Mouse (Mus musculus) heart, embryonic 13.5 days (tissue): ENCODE data around the gene Nudt8. TPM values are rescaled to one million over a fixed set of nuclear protein-coding genes. Genes with fewer than 3 reads are reported as not detected.
"Not testable (repeated sequence)": the region's sequence is repeated elsewhere in the genome, so short reads cannot be mapped to it uniquely, and the experiment has no call there.

Source experiments
- ATAC-seq: fragments of 200-750 bp; cut with Nextera tagmentation; 2 replicates; pipeline ENCODE4 v1.8.0; 2017; ENCODE audit warnings: moderate TSS enrichment; ENCODE audit not compliant: insufficient number of reproducible peaks, low FRiP score, low TSS enrichment; ENCODE audit errors: extremely low read depth
- H3K27ac ChIP-seq: fragments of 300-500 bp; sonication (generic); replicated peaks from 2 replicates; pipeline ENCODE4 v1.5.1; 2015; ENCODE audit warnings: moderate library complexity, mild to moderate bottlenecking, inconsistent platforms
- H3K27me3 ChIP-seq: fragments of 300-500 bp; sonication (generic); replicated peaks from 2 replicates; pipeline ENCODE4 v1.6.1; 2015; ENCODE audit warnings: mild to moderate bottlenecking, inconsistent platforms
- H3K36me3 ChIP-seq: fragments of 300-500 bp; sonication (generic); 2 replicates; pipeline ENCODE4 v1.6.1; 2015; ENCODE audit warnings: mild to moderate bottlenecking, inconsistent platforms
- H3K4me1 ChIP-seq: fragments of 300-500 bp; sonication (generic); 2 replicates; pipeline ENCODE4 v1.6.1; 2015; ENCODE audit warnings: inconsistent platforms
- H3K4me2 ChIP-seq: fragments of 300-500 bp; sonication (generic); 2 replicates; pipeline ENCODE4 v1.6.1; 2015; ENCODE audit warnings: inconsistent platforms, mild to moderate bottlenecking, moderate library complexity
- H3K4me3 ChIP-seq: fragments of 300-500 bp; sonication (generic); 2 replicates; pipeline ENCODE4 v1.5.1; 2015; ENCODE audit warnings: moderate library complexity, mild to moderate bottlenecking, inconsistent platforms
- H3K9ac ChIP-seq: fragments of 300-500 bp; sonication (generic); 2 replicates; pipeline ENCODE4 v1.6.1; 2015; ENCODE audit warnings: inconsistent platforms, mild to moderate bottlenecking, moderate library complexity
- H3K9me3 ChIP-seq: fragments of 300-500 bp; sonication (generic); 2 replicates; pipeline ENCODE4 v1.6.1; 2016; ENCODE audit warnings: inconsistent platforms
- WGBS: fragments of 180-500 bp; shearing (Covaris S2); methylation state at CpG from one replicate; pipeline ENCODE4 v1.1.7; 2015; ENCODE audit warnings: mixed read lengths; 5-methylcytosine and 5-hydroxymethylcytosine counted together
- polyA plus RNA-seq: library from polyadenylated mRNA; unstranded; fragments of >200 nt; fragmentation: Nextera tagmentation; extraction: Ambion mirVana; gene quantifications from 2 replicates; pipeline ENCODE4 v1.2.1, GENCODE M21; 2015

The Nudt8 gene
- 51.7 and 60.0 TPM in 2 replicates for polyA plus RNA-seq

- Histone ChIP-seq H3K27ac (peak within 1 kb of the TSS; percentile 98), H3K4me1 (peaks cover 52% of the 10 kb centered on the region), H3K4me2 (peak within 1 kb of the TSS; percentile 93), H3K9ac (peak within 1 kb of the TSS; percentile 95), H3K27me3 (0 out of 2 replicates have a peak, but pooled peaks cover 4% of the 10 kb centered on the region), H3K4me3 (peak within 1 kb of the TSS; percentile 77), H3K9me3 (no peaks in the 10 kb centered on the region), H3K36me3 (peaks cover 11% of the 10 kb centered on the region)
- WGBS, result under 1% methylated on average over 64 of the region's 64 CpGs
- peak; percentile 85 for ATAC-seq
These were observed at the start of gene Nudt8, which contains the start of gene Gm49405 for GRCm38 (mm10) chr19:4000119-4000900. Gene Nudt8 (plus strand): TSS chr19:4000580. Gene Gm49405 (plus strand): TSS chr19:4000626.

GRCm38 (mm10) chr19:3951461-3951860 is 48.9 kb upstream of the Nudt8 start:
- no peak for ATAC-seq
- no peaks in the 10 kb centered on the region for H3K36me3 ChIP-seq
- 0 out of 2 replicates have a peak, but pooled peaks cover 3% of the 10 kb centered on the region for H3K9me3 ChIP-seq
- H3K27me3 ChIP-seq, result peaks cover 6% of the 10 kb centered on the region; the same call in 1 of the 2 replicates
- no peak overlapping the region for H3K4me2 ChIP-seq
- H3K9ac ChIP-seq, result no peak overlapping the region
- no peak overlapping the region for H3K27ac ChIP-seq
- H3K4me3 ChIP-seq, result no peak overlapping the region
- peaks cover 7% of the 10 kb centered on the region for H3K4me1 ChIP-seq

- peaks cover 5% of the 10 kb centered on the region; the same call in 1 of the 2 replicates for H3K4me1 ChIP-seq
- no peaks in the 10 kb centered on the region for H3K36me3 ChIP-seq
- H3K27me3 ChIP-seq, result peaks cover 6% of the 10 kb centered on the region; the same call in 1 of the 2 replicates
- no peak overlapping the region for H3K9ac ChIP-seq
- H3K9me3 ChIP-seq, result 0 out of 2 replicates have a peak, but pooled peaks cover 3% of the 10 kb centered on the region
- H3K27ac ChIP-seq, result no peak overlapping the region
- 14% methylated on average over 1 of the region's 1 CpGs for WGBS
- H3K4me3 ChIP-seq, result no peak overlapping the region
- H3K4me2 ChIP-seq, result no peak overlapping the region
- no peak for ATAC-seq
These were observed 48.3 kb upstream of the Nudt8 start for GRCm38 (mm10) chr19:3952099-3952498.

- peaks cover 5% of the 10 kb centered on the region; the same call in 1 of the 2 replicates for H3K4me1 ChIP-seq
- H3K27ac ChIP-seq, result no peak overlapping the region
- no peak overlapping the region for H3K4me2 ChIP-seq
- H3K9me3 ChIP-seq, result 0 out of 2 replicates have a peak, but pooled peaks cover 3% of the 10 kb centered on the region
- no peaks in the 10 kb centered on the region for H3K36me3 ChIP-seq
- WGBS, result 73% methylated on average over 3 of the region's 3 CpGs
- no peak overlapping the region for H3K4me3 ChIP-seq
- no peak for ATAC-seq
- H3K27me3 ChIP-seq, result peaks cover 6% of the 10 kb centered on the region; the same call in 1 of the 2 replicates
- no peak overlapping the region for H3K9ac ChIP-seq
These were observed 45.3 kb upstream of the Nudt8 start for GRCm38 (mm10) chr19:3955033-3955432.

GRCm38 (mm10) chr19:3955804-3956203 is 44.6 kb upstream of the Nudt8 start:
- no peak for ATAC-seq
- no peak overlapping the region for H3K4me2 ChIP-seq
- H3K4me3 ChIP-seq, result no peak overlapping the region
- H3K36me3 ChIP-seq, result no peaks in the 10 kb centered on the region
- H3K9me3 ChIP-seq, result 0 out of 2 replicates have a peak, but pooled peaks cover 2% of the 10 kb centered on the region
- H3K27ac ChIP-seq, result no peak overlapping the region
- 19% methylated on average over 4 of the region's 4 CpGs for WGBS
- peaks cover 5% of the 10 kb centered on the region; the same call in 1 of the 2 replicates for H3K4me1 ChIP-seq
- H3K27me3 ChIP-seq, result peaks cover 6% of the 10 kb centered on the region; the same call in 1 of the 2 replicates
- H3K9ac ChIP-seq, result no peak overlapping the region

- H3K36me3 ChIP-seq, H3K4me1 ChIP-seq, H3K4me3 ChIP-seq, H3K27ac ChIP-seq, ATAC-seq, H3K9ac ChIP-seq, H3K27me3 ChIP-seq, H3K4me2 ChIP-seq, H3K9me3 ChIP-seq: not testable (repeated sequence)
- 74% methylated on average over 4 of the region's 5 CpGs for WGBS
These were observed 42.9 kb upstream of the Nudt8 start for GRCm38 (mm10) chr19:3957296-3958036.

GRCm38 (mm10) chr19:3958470-3958869 is 41.9 kb upstream of the Nudt8 start, which contains the start of gene Aldh3b3:
Gene Aldh3b3 (plus strand): TSS chr19:3958645.
- 53% methylated on average over 4 of the region's 4 CpGs for WGBS
- peaks cover 6% of the 10 kb centered on the region; the same call in 1 of the 2 replicates for H3K27me3 ChIP-seq
- H3K4me1 ChIP-seq, result peaks cover 5% of the 10 kb centered on the region; the same call in 1 of the 2 replicates

GRCm38 (mm10) chr19:3959030-3959429 is 41.4 kb upstream of the Nudt8 start:
- H3K4me3 ChIP-seq, result no peak overlapping the region
- no peaks in the 10 kb centered on the region for H3K36me3 ChIP-seq
- H3K27ac ChIP-seq, result no peak overlapping the region
- H3K4me2 ChIP-seq, result no peak overlapping the region
- peaks cover 5% of the 10 kb centered on the region; the same call in 1 of the 2 replicates for H3K4me1 ChIP-seq
- no peak overlapping the region for H3K9ac ChIP-seq
- ATAC-seq, result no peak
- H3K9me3 ChIP-seq, result no peaks in the 10 kb centered on the region
- H3K27me3 ChIP-seq, result peaks cover 6% of the 10 kb centered on the region; the same call in 1 of the 2 replicates

More at GRCm38 (mm10) chr19:3958470-3958869, 41.9 kb upstream of the Nudt8 start, which contains the start of gene Aldh3b3:
- Histone ChIP-seq H3K4me2 (no peak within 1 kb of the TSS), H3K4me3 (no peak within 1 kb of the TSS), H3K9me3 (no peaks in the 10 kb centered on the region), H3K27ac (no peak within 1 kb of the TSS), H3K36me3 (no peaks in the 10 kb centered on the region), H3K9ac (no peak within 1 kb of the TSS)
- no peak for ATAC-seq

GRCm38 (mm10) chr19:3960211-3960610 is 40.2 kb upstream of the Nudt8 start:
- Histone ChIP-seq H3K27me3 (0 out of 2 replicates have a peak, but pooled peaks cover under 1% of the 10 kb centered on the region), H3K4me2 (no peak overlapping the region), H3K9ac (no peak overlapping the region), H3K4me3 (no peak overlapping the region), H3K9me3 (no peaks in the 10 kb centered on the region), H3K4me1 (peaks cover 5% of the 10 kb centered on the region; the same call in 1 of the 2 replicates), H3K27ac (no peak overlapping the region), H3K36me3 (no peaks in the 10 kb centered on the region)
- WGBS, result 78% methylated on average over 5 of the region's 5 CpGs
- ATAC-seq, result no peak

- ATAC-seq, result not testable (repeated sequence)
These were observed 38.6 kb upstream of the Nudt8 start for GRCm38 (mm10) chr19:3961805-3962204.

GRCm38 (mm10) chr19:3962469-3962868 is 37.9 kb upstream of the Nudt8 start:
- Histone ChIP-seq H3K36me3 (no peaks in the 10 kb centered on the region), H3K9ac (no peak overlapping the region), H3K4me1 (peaks cover 10% of the 10 kb centered on the region), H3K4me3 (no peak overlapping the region), H3K4me2 (no peak overlapping the region), H3K9me3 (no peaks in the 10 kb centered on the region), H3K27ac (no peak overlapping the region), H3K27me3 (no peaks in the 10 kb centered on the region)
- WGBS, result 20% methylated on average over 2 of the region's 2 CpGs
- no peak for ATAC-seq

More at GRCm38 (mm10) chr19:3961805-3962204, 38.6 kb upstream of the Nudt8 start:
- not testable (repeated sequence) for H3K9me3 ChIP-seq, H3K36me3 ChIP-seq, H3K27ac ChIP-seq, H3K4me1 ChIP-seq, H3K27me3 ChIP-seq, H3K9ac ChIP-seq, H3K4me3 ChIP-seq, H3K4me2 ChIP-seq
- 60% methylated on average over 6 of the region's 6 CpGs for WGBS
